Mouse (Mus musculus) limb, embryonic 11.5 days (tissue): ENCODE results near the gene Itpr1. TPM values are rescaled to one million over a fixed set of nuclear protein-coding genes. Genes with fewer than 3 reads are reported as not detected.
A peak's percentile ranks its signal among the peaks of the same experiment; 100 is the strongest.

Experiments used
- ATAC-seq: fragments of 200-750 bp; cut with Nextera tagmentation; 2 replicates; pipeline ENCODE4 v1.8.0; 2017; ENCODE audit warnings: low read depth; ENCODE audit not compliant: insufficient number of reproducible peaks, low FRiP score, low TSS enrichment
- DNase-seq: peaks from one replicate; pipeline ENCODE4 v3.0.0-alpha.2; 2015; ENCODE audit warnings: low spot score
- H3K27ac ChIP-seq: fragments of 300-500 bp; sonication (generic); replicated peaks from 2 replicates; pipeline ENCODE4 v1.5.1; 2014; ENCODE audit warnings: low read depth, mild to moderate bottlenecking, low read length
- H3K27me3 ChIP-seq: fragments of 300-500 bp; sonication (generic); 2 replicates; pipeline ENCODE4 v1.6.1; 2014; ENCODE audit warnings: mild to moderate bottlenecking, low read length, mixed read lengths; ENCODE audit not compliant: control insufficient read depth, insufficient read depth
- H3K36me3 ChIP-seq: fragments of 300-500 bp; sonication (generic); 2 replicates; pipeline ENCODE4 v1.6.1; 2014; ENCODE audit warnings: mild to moderate bottlenecking, low read length, moderate library complexity, mixed read lengths; ENCODE audit not compliant: control insufficient read depth, insufficient read depth
- H3K4me1 ChIP-seq: fragments of 300-500 bp; sonication (generic); 2 replicates; pipeline ENCODE4 v1.6.1; 2014; ENCODE audit warnings: low read length, mixed read lengths; ENCODE audit not compliant: control insufficient read depth, insufficient read depth
- H3K4me2 ChIP-seq: fragments of 300-500 bp; sonication (generic); 2 replicates; pipeline ENCODE4 v1.6.1; 2014; ENCODE audit warnings: low read depth, mild to moderate bottlenecking, moderate library complexity; ENCODE audit not compliant: severe bottlenecking
- H3K4me3 ChIP-seq: fragments of 300-500 bp; sonication (generic); 2 replicates; pipeline ENCODE4 v1.5.1; 2014; ENCODE audit warnings: low read depth, low read length
- H3K9ac ChIP-seq: fragments of 300-500 bp; sonication (generic); 2 replicates; pipeline ENCODE4 v1.6.1; 2014; ENCODE audit warnings: mild to moderate bottlenecking, low read length
- H3K9me3 ChIP-seq: fragments of 300-500 bp; sonication (generic); 2 replicates; pipeline ENCODE4 v1.6.1; 2016; ENCODE audit warnings: low read length; ENCODE audit not compliant: control insufficient read depth
- WGBS: fragments of 180-500 bp; shearing (Covaris S2); extraction: QIAGEN DNeasy Blood & Tissue Kit; methylation state at CpG from one replicate; pipeline ENCODE4 v1.1.7; 2014; 5-methylcytosine and 5-hydroxymethylcytosine counted together
- polyA plus RNA-seq: library from polyadenylated mRNA; unstranded; fragments of >200 nt; fragmentation: Nextera tagmentation; extraction: Ambion mirVana; gene quantifications from 2 replicates; pipeline ENCODE4 v1.2.1, GENCODE M21; 2014

Gene Itpr1
- polyA plus RNA-seq, 1 experiment from 2014 or later = 6.4 TPM

DNA sequence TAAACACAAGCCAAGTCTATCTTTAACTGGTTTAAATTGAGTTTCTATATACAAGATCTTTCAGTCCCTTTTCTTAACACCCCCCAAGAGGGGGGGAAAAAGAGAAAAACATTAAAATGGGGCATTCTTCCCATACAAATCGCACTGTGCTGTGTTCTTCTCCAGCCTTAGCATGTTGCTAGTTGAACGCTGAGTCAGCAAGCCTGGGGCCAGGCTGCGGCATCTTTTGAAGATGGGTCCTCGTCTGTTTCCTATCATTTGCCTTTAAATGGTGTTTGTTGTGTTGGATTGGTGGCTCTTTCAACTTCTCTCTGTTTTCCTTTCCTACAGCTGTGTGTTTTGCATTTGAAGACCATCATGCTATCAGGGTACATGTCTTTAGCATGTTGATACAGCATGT is 203.0 kb downstream of the Itpr1 start:
- no peaks in the 10 kb centered on the region for H3K27me3 ChIP-seq
- no peak overlapping the region for H3K9ac ChIP-seq
- DNase-seq (no peak), ATAC-seq (no peak)
- H3K27ac ChIP-seq = no peak overlapping the region
- no peak overlapping the region for H3K4me2 ChIP-seq
- WGBS = 87% methylated on average over 4 of the region's 4 CpGs
- H3K4me3 ChIP-seq = no peak overlapping the region
- H3K4me1 ChIP-seq = no peaks in the 10 kb centered on the region
- no peaks in the 10 kb centered on the region for H3K36me3 ChIP-seq
- H3K9me3 ChIP-seq = no peaks in the 10 kb centered on the region

DNA sequence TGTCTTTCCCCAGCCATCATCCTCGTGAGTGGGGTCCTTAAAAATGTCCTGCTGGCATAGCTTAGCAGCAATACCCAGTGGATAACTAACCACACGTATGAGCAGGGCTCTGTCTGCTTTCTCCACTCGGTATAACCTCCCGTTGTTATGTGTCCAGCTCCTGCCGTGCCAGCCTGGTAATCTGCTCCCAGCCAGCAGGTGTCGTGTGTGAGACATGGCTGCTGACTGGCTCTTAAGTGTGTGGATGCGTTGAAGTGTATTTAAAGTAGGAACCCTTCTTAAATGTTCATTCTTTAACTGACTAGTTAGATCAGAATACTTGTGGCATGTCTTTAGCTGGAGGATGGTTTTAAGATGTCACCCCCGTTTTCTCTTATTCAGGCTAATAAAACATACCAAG is 204.6 kb downstream of the Itpr1 start:
- no peak overlapping the region for H3K27ac ChIP-seq
- H3K36me3 ChIP-seq = no peaks in the 10 kb centered on the region
- WGBS = 71% methylated on average over 8 of the region's 8 CpGs

GRCm38 (mm10) chr6:108418218-108418617 is 205.3 kb downstream of the Itpr1 start:
- ATAC-seq (no peak), DNase-seq (no peak)
- Histone ChIP-seq H3K27ac (no peak overlapping the region), H3K9me3 (no peaks in the 10 kb centered on the region), H3K27me3 (no peaks in the 10 kb centered on the region), H3K4me3 (no peak overlapping the region), H3K36me3 (no peaks in the 10 kb centered on the region), H3K9ac (no peak overlapping the region), H3K4me1 (no peaks in the 10 kb centered on the region), H3K4me2 (no peak overlapping the region)
- WGBS = 93% methylated on average over 7 of the region's 7 CpGs

More for the DNA sequence above, 204.6 kb downstream of the Itpr1 start:
- H3K4me2 ChIP-seq = no peak overlapping the region
- no peak overlapping the region for H3K4me3 ChIP-seq
- no peaks in the 10 kb centered on the region for H3K27me3 ChIP-seq
- no peak overlapping the region for H3K9ac ChIP-seq
- H3K9me3 ChIP-seq = no peaks in the 10 kb centered on the region
- no peaks in the 10 kb centered on the region for H3K4me1 ChIP-seq
- ATAC-seq = no peak
- peak; percentile 71 for DNase-seq

- no peaks in the 10 kb centered on the region for H3K9me3 ChIP-seq
- no peak for ATAC-seq
- H3K36me3 ChIP-seq = no peaks in the 10 kb centered on the region
- no peak overlapping the region for H3K9ac ChIP-seq
- H3K4me1 ChIP-seq = no peaks in the 10 kb centered on the region
- H3K27me3 ChIP-seq = no peaks in the 10 kb centered on the region
- no peak overlapping the region for H3K27ac ChIP-seq
- WGBS = 67% methylated on average over 9 of the region's 9 CpGs
- H3K4me2 ChIP-seq = no peak overlapping the region
- DNase-seq = no peak
- H3K4me3 ChIP-seq = no peak overlapping the region
These were observed 212.1 kb downstream of the Itpr1 start for GRCm38 (mm10) chr6:108424749-108425584.

GRCm38 (mm10) chr6:108426789-108427188 is 213.9 kb downstream of the Itpr1 start:
- no peaks in the 10 kb centered on the region for H3K36me3 ChIP-seq
- no peak overlapping the region for H3K9ac ChIP-seq
- H3K27ac ChIP-seq = no peak overlapping the region
- H3K27me3 ChIP-seq = no peaks in the 10 kb centered on the region
- no peaks in the 10 kb centered on the region for H3K4me1 ChIP-seq
- DNase-seq = peak; percentile 73
- no peak overlapping the region for H3K4me3 ChIP-seq
- H3K9me3 ChIP-seq = no peaks in the 10 kb centered on the region
- WGBS = 28% methylated on average over 10 of the region's 10 CpGs
- no peak overlapping the region for H3K4me2 ChIP-seq
- peak; percentile 81 for ATAC-seq

GRCm38 (mm10) chr6:108428383-108428782 is 215.5 kb downstream of the Itpr1 start:
- Histone ChIP-seq H3K9me3 (no peaks in the 10 kb centered on the region), H3K36me3 (no peaks in the 10 kb centered on the region), H3K4me2 (no peak overlapping the region), H3K4me1 (no peaks in the 10 kb centered on the region), H3K9ac (no peak overlapping the region), H3K27ac (no peak overlapping the region), H3K4me3 (no peak overlapping the region), H3K27me3 (no peaks in the 10 kb centered on the region)
- no peak for DNase-seq
- no peak for ATAC-seq
- WGBS = 86% methylated on average over 3 of the region's 3 CpGs

GRCm38 (mm10) chr6:108429950-108430349 is 217.1 kb downstream of the Itpr1 start:
- no peak overlapping the region for H3K9ac ChIP-seq
- no peaks in the 10 kb centered on the region for H3K9me3 ChIP-seq
- no peak overlapping the region for H3K4me2 ChIP-seq
- no peaks in the 10 kb centered on the region for H3K4me1 ChIP-seq
- H3K27me3 ChIP-seq = no peaks in the 10 kb centered on the region
- no peak overlapping the region for H3K4me3 ChIP-seq
- no peaks in the 10 kb centered on the region for H3K36me3 ChIP-seq
- ATAC-seq (no peak), DNase-seq (no peak)
- H3K27ac ChIP-seq = no peak overlapping the region
- 90% methylated on average over 8 of the region's 8 CpGs for WGBS

- Histone ChIP-seq H3K9ac (no peak overlapping the region), H3K4me1 (no peaks in the 10 kb centered on the region), H3K27ac (no peak overlapping the region), H3K4me3 (no peak overlapping the region), H3K9me3 (no peaks in the 10 kb centered on the region), H3K4me2 (no peak overlapping the region), H3K27me3 (no peaks in the 10 kb centered on the region), H3K36me3 (no peaks in the 10 kb centered on the region)
- ATAC-seq = no peak
- DNase-seq = no peak
- WGBS = 89% methylated on average over 8 of the region's 8 CpGs
These were observed 218.3 kb downstream of the Itpr1 start for GRCm38 (mm10) chr6:108431193-108431592.

DNA sequence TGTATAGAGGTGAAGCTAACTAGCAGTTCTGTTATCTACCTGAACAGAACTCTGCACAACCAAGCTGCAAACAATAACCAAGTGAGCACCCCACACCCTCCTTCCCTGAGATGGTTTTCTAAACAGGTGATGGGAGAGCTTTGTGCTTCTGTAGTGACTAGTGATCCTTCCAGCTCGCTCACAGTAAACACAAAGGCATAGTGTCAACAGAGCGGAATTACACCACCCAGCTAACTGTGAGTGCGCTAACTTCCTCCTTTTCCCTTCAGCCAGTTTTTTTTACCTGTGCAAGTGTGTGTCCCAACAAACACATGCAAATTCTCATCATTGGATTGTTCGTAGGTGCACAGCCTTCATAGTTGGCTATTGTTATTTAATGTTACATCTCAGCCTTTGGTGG is 219.9 kb downstream of the Itpr1 start:
- no peak overlapping the region for H3K9ac ChIP-seq
- DNase-seq = no peak
- no peak overlapping the region for H3K4me2 ChIP-seq
- no peak overlapping the region for H3K4me3 ChIP-seq
- no peaks in the 10 kb centered on the region for H3K36me3 ChIP-seq
- no peak overlapping the region for H3K27ac ChIP-seq
- no peak for ATAC-seq
- H3K9me3 ChIP-seq = no peaks in the 10 kb centered on the region
- WGBS = 83% methylated on average over 4 of the region's 4 CpGs
- no peaks in the 10 kb centered on the region for H3K27me3 ChIP-seq
- no peaks in the 10 kb centered on the region for H3K4me1 ChIP-seq
